10 mouse cellular contexts compared by ENCODE assay signal in genomic region chr10:23797606-23798005, GRCm38 (mm10). TPM values are rescaled to one million over a fixed set of nuclear protein-coding genes. Genes with fewer than 3 reads are reported as not detected.
DNase-seq lines count a peak whose midpoint lies in the region; ATAC-seq lines count a peak whose summit lies in the region.
"Had no signal": no experiment of that assay in that cellular context is flagged by ENCODE, and none has a peak within 500 bp of the region (broad histone marks: within the 10 kb centered on the region; RNA-seq: fewer than 3 reads in every experiment).

No protein-coding gene starts in this region.

- whole genome bisulfite sequencing in kidney, embryonic 16.5 days: 11% methylated on average over 3 of the region's 3 CpGs
- WGBS in forebrain, embryonic 11.5 days: 22% methylated on average over 3 of the region's 3 CpGs
- 9% methylated on average over 3 of the region's 3 CpGs for WGBS in limb, embryonic 13.5 days
- WGBS in neural tube, embryonic 15.5 days: 23% methylated on average over 3 of the region's 3 CpGs

- DNase-seq in kidney, adult 9 months: no peak
- DNase-seq in forebrain, embryonic 11.5 days (ENCODE audit: low spot score): no peak
- no peak for DNase-seq in spleen, postnatal 10 days (ENCODE audit: low spot score in 2 of 2)
- DNase-seq in cerebellum, adult 8-10 months: no peak
- no peak for DNase-seq in layer of hippocampus, postnatal 14 days (ENCODE audit: low spot score in 2 of 2)
- DNase-seq: left cerebral cortex, postnatal 4 days had no signal

- H3K4me1 ChIP-seq in kidney, embryonic 16.5 days (ENCODE audit: insufficient read depth, low read length): peaks cover 16% of the 10 kb centered on the region
- H3K4me1 ChIP-seq in forebrain, embryonic 11.5 days (replicated peaks; ENCODE audit: control insufficient read depth, insufficient read depth, low read length): 0 out of 2 replicates have a peak, but pooled peaks cover 2% of the 10 kb centered on the region
- peaks cover 9% of the 10 kb centered on the region; the same call in 1 of the 2 replicates for H3K4me1 ChIP-seq in limb, embryonic 13.5 days
- H3K4me1 ChIP-seq in neural tube, embryonic 15.5 days: peaks cover 18% of the 10 kb centered on the region

- H3K27ac ChIP-seq in kidney, embryonic 16.5 days (ENCODE audit: low read length): no peak overlapping the region
- no peak overlapping the region for H3K27ac ChIP-seq in forebrain, embryonic 11.5 days (ENCODE audit: low read depth, low read length)
- no peak overlapping the region for H3K27ac ChIP-seq in limb, embryonic 13.5 days
- no peak overlapping the region for H3K27ac ChIP-seq in neural tube, embryonic 15.5 days (replicated peaks)

- no peaks in the 10 kb centered on the region for H3K9me3 ChIP-seq in kidney, embryonic 16.5 days (ENCODE audit: low read length)
- H3K9me3 ChIP-seq in forebrain, embryonic 11.5 days (ENCODE audit: control insufficient read depth, low read length): no peaks in the 10 kb centered on the region
- no peaks in the 10 kb centered on the region for H3K9me3 ChIP-seq in limb, embryonic 13.5 days
- H3K9me3 ChIP-seq in neural tube, embryonic 15.5 days (replicated peaks): no peaks in the 10 kb centered on the region

- 0 out of 2 replicates have a peak, but pooled peaks have one; percentile 43 for ATAC-seq in kidney, embryonic 16.5 days (ENCODE audit: low FRiP score, low TSS enrichment)
- ATAC-seq in forebrain, embryonic 11.5 days (replicated peaks; ENCODE audit: low FRiP score): no peak
- no peak for ATAC-seq in limb, embryonic 13.5 days (ENCODE audit: low FRiP score, low read depth)
- 0 out of 2 replicates have a peak, but pooled peaks have one; percentile 19 for ATAC-seq in neural tube, embryonic 15.5 days (ENCODE audit: low FRiP score)

- H3K27me3 ChIP-seq in kidney, embryonic 16.5 days (ENCODE audit: insufficient read depth, low read length): no peaks in the 10 kb centered on the region
- no peaks in the 10 kb centered on the region for H3K27me3 ChIP-seq in forebrain, embryonic 11.5 days (ENCODE audit: control insufficient read depth, insufficient read depth, low read length)
- H3K27me3 ChIP-seq in limb, embryonic 13.5 days: no peaks in the 10 kb centered on the region
- no peaks in the 10 kb centered on the region for H3K27me3 ChIP-seq in neural tube, embryonic 15.5 days (replicated peaks)

- peaks cover 22% of the 10 kb centered on the region for H3K36me3 ChIP-seq in kidney, embryonic 16.5 days (ENCODE audit: insufficient read depth, low read length)
- no peaks in the 10 kb centered on the region; the same call in 1 of the 2 replicates for H3K36me3 ChIP-seq in forebrain, embryonic 11.5 days (ENCODE audit: control insufficient read depth, insufficient read depth, low read length)
- H3K36me3 ChIP-seq in limb, embryonic 13.5 days: peaks cover 27% of the 10 kb centered on the region
- H3K36me3 ChIP-seq in neural tube, embryonic 15.5 days: peaks cover 13% of the 10 kb centered on the region

- H3K4me2 ChIP-seq in kidney, embryonic 16.5 days (replicated peaks; ENCODE audit: low read depth, low read length): peak overlapping the region; percentile 78
- peak overlapping the region; percentile 75; the same call in 1 of the 2 replicates for H3K4me2 ChIP-seq in forebrain, embryonic 11.5 days (ENCODE audit: low read depth, low read length, severe bottlenecking)
- peak overlapping the region; percentile 73 for H3K4me2 ChIP-seq in limb, embryonic 13.5 days (replicated peaks)
- peak overlapping the region; percentile 70 for H3K4me2 ChIP-seq in neural tube, embryonic 15.5 days

- peak overlapping the region; percentile 88; the same call in 1 of the 2 replicates for H3K9ac ChIP-seq in kidney, embryonic 16.5 days (replicated peaks; ENCODE audit: low read length)
- H3K9ac ChIP-seq in forebrain, embryonic 11.5 days (ENCODE audit: low read length): peak overlapping the region; percentile 89; the same call in 1 of the 2 replicates
- peak overlapping the region; percentile 86 for H3K9ac ChIP-seq in limb, embryonic 13.5 days
- 0 out of 2 replicates have a peak overlapping the region, but pooled peaks have one; percentile 23 for H3K9ac ChIP-seq in neural tube, embryonic 15.5 days (replicated peaks)

- peak overlapping the region; percentile 70 for H3K4me3 ChIP-seq in kidney, embryonic 16.5 days (ENCODE audit: low read length)
- peak overlapping the region; percentile 64 for H3K4me3 ChIP-seq in forebrain, embryonic 11.5 days (ENCODE audit: low read depth, low read length)
- peak overlapping the region; percentile 76 for H3K4me3 ChIP-seq in limb, embryonic 13.5 days
- H3K4me3 ChIP-seq in neural tube, embryonic 15.5 days (replicated peaks): peak overlapping the region; percentile 64

RNA-seq across cellular contexts. Expression of gene Slc18b1, which starts 0.8 kb away (rescaled TPM):
- 18.0 and 20.7 TPM in 2 replicates for polyA plus RNA-seq in kidney, embryonic 16.5 days (2015; fragmentation: Nextera tagmentation; extraction: Ambion mirVana)
- polyA plus RNA-seq in forebrain, embryonic 11.5 days (2014; fragmentation: Nextera tagmentation; extraction: Ambion mirVana): 15.9 and 20.9 TPM in 2 replicates
- 16.6 and 18.1 TPM in 2 replicates for polyA plus RNA-seq in limb, embryonic 13.5 days (2015; fragmentation: Nextera tagmentation; extraction: Ambion mirVana)
- polyA plus RNA-seq in neural tube, embryonic 15.5 days (2015; fragmentation: Nextera tagmentation; extraction: Ambion mirVana): 18.1 and 21.1 TPM in 2 replicates
- 10 to 100 TPM; 24.7 to 30.8 TPM for total RNA-seq in layer of hippocampus, postnatal 14 days (2021)
- total RNA-seq: MEL had no signal

RNA-seq across cellular contexts. Expression of gene Rps12, which starts 10.5 kb away (rescaled TPM):
- polyA plus RNA-seq in kidney, embryonic 16.5 days (2015; fragmentation: Nextera tagmentation; extraction: Ambion mirVana): 128 and 147 TPM in 2 replicates
- 130 and 155 TPM in 2 replicates for polyA plus RNA-seq in forebrain, embryonic 11.5 days (2014; fragmentation: Nextera tagmentation; extraction: Ambion mirVana)
- polyA plus RNA-seq in limb, embryonic 13.5 days (2015; fragmentation: Nextera tagmentation; extraction: Ambion mirVana): 174 and 179 TPM in 2 replicates
- polyA plus RNA-seq in neural tube, embryonic 15.5 days (2015; fragmentation: Nextera tagmentation; extraction: Ambion mirVana): 96.4 and 125 TPM in 2 replicates
- total RNA-seq in layer of hippocampus, postnatal 14 days (2021): 100 to 1,000 TPM; 214 to 218 TPM

RNA-seq across cellular contexts. Expression of gene Vnn3, which starts 53.7 kb away (rescaled TPM):
- polyA plus RNA-seq in kidney, embryonic 16.5 days (2015; fragmentation: Nextera tagmentation; extraction: Ambion mirVana): 0.13 and 0.14 TPM in 2 replicates
- not detected in 2 replicates for polyA plus RNA-seq in forebrain, embryonic 11.5 days (2014; fragmentation: Nextera tagmentation; extraction: Ambion mirVana)
- polyA plus RNA-seq in limb, embryonic 13.5 days (2015; fragmentation: Nextera tagmentation; extraction: Ambion mirVana): not detected in 2 replicates
- not detected in 2 replicates for polyA plus RNA-seq in neural tube, embryonic 15.5 days (2015; fragmentation: Nextera tagmentation; extraction: Ambion mirVana)
- under 1 TPM in 1 of 2 experiments, not detected in 1; 0.21 TPM for total RNA-seq in layer of hippocampus, postnatal 14 days (2021)
- total RNA-seq: MEL had no signal

Comparison
In these comparisons a context has a peak if more than half of its experiments do, and no peak if none do; other contexts are left out.
1. ATAC-seq: peak in kidney, embryonic 16.5 days (single experiment) and neural tube, embryonic 15.5 days (single experiment); none in forebrain, embryonic 11.5 days (single experiment) and limb, embryonic 13.5 days (single experiment).
2. H3K9ac ChIP-seq: peak in every context shown above with its lines; median percentile 89 in forebrain, embryonic 11.5 days; 88 in kidney, embryonic 16.5 days; 86 in limb, embryonic 13.5 days; 23 in neural tube, embryonic 15.5 days.
3. Peak in every context shown above with its lines, with median percentiles within 50 percentile points of each other: H3K4me2 ChIP-seq and H3K4me3 ChIP-seq.